Mouse (Mus musculus) forebrain, postnatal 0 days (tissue): ENCODE measurements around the gene Mbtd1. TPM values are rescaled to one million over a fixed set of nuclear protein-coding genes. Genes with fewer than 3 reads are reported as not detected.
A peak's percentile ranks its signal among the peaks of the same experiment; 100 is the strongest.

ENCODE experiments used
- ATAC-seq: fragments of 200-750 bp; cut with Nextera tagmentation; 2 replicates; pipeline ENCODE4 v1.8.0; 2017; ENCODE audit warnings: mild to moderate bottlenecking, moderate library complexity
- DNase-seq: peaks from one replicate; pipeline ENCODE4 v3.0.0-alpha.2; 2015
- H3K27ac ChIP-seq: fragments of 300-500 bp; sonication (generic); 2 replicates; pipeline ENCODE4 v1.5.1; 2014; ENCODE audit warnings: low read depth, mild to moderate bottlenecking, antibody characterized with exemption, low read length, moderate library complexity, mixed read lengths
- H3K27me3 ChIP-seq: fragments of 300-500 bp; sonication (generic); 2 replicates; pipeline ENCODE4 v1.6.1; 2014; ENCODE audit warnings: mild to moderate bottlenecking, low read length, mixed read lengths; ENCODE audit not compliant: insufficient read depth
- H3K36me3 ChIP-seq: fragments of 300-500 bp; sonication (generic); 2 replicates; pipeline ENCODE4 v1.6.1; 2014; ENCODE audit warnings: mild to moderate bottlenecking, moderate library complexity; ENCODE audit not compliant: insufficient read depth
- H3K4me1 ChIP-seq: fragments of 300-500 bp; sonication (generic); 2 replicates; pipeline ENCODE4 v1.6.1; 2014; ENCODE audit warnings: antibody characterized with exemption; ENCODE audit not compliant: insufficient read depth
- H3K4me2 ChIP-seq: fragments of 300-500 bp; sonication (generic); 2 replicates; pipeline ENCODE4 v1.6.1; 2014; ENCODE audit warnings: low read depth, mild to moderate bottlenecking, moderate library complexity
- H3K4me3 ChIP-seq: fragments of 300-500 bp; sonication (generic); 2 replicates; pipeline ENCODE4 v1.5.1; 2014; ENCODE audit warnings: low read depth, low read length, mixed read lengths
- H3K9ac ChIP-seq: fragments of 300-500 bp; sonication (generic); 2 replicates; pipeline ENCODE4 v1.6.1; 2014; ENCODE audit warnings: mild to moderate bottlenecking
- H3K9me3 ChIP-seq: fragments of 300-500 bp; sonication (generic); 2 replicates; pipeline ENCODE4 v1.6.1; 2016; ENCODE audit warnings: low read length
- CTCF ChIP-seq: sonication (generic); IDR thresholded peaks from 2 replicates; pipeline ENCODE4 v1.5.1; 2016; ENCODE audit warnings: antibody characterized with exemption, control low read depth, low read depth
- WGBS: fragments of 180-500 bp; shearing (Covaris S2); extraction: QIAGEN DNeasy Blood & Tissue Kit; methylation state at CpG from one replicate; pipeline ENCODE4 v1.1.7; 2014; 5-methylcytosine and 5-hydroxymethylcytosine counted together
- polyA plus RNA-seq: library from polyadenylated mRNA; unstranded; fragments of >200 nt; fragmentation: Nextera tagmentation; extraction: Ambion mirVana; gene quantifications from 2 replicates; pipeline ENCODE4 v1.2.1, GENCODE M21; 2015
- total RNA-seq: library from RNA; depleted of rRNA; stranded (reverse); fragments of >200 nt; gene quantifications from 2 replicates; pipeline ENCODE4 v1.2.3, GENCODE M21; 2014

Mbtd1 gene
- total and polyA plus RNA-seq, 2 experiments from 2014 or later: 13.9 to 30.6 TPM

GRCm38 (mm10) chr11:93968848-93969128, 83.1 kb downstream of the Mbtd1 start:
- 56% methylated on average over 6 of the region's 6 CpGs for WGBS
- peak overlapping the region; percentile 25; the same call in 1 of the 2 replicates for H3K9ac ChIP-seq
- no peaks in the 10 kb centered on the region for H3K27me3 ChIP-seq
- 0 out of 2 replicates have a peak, but pooled peaks cover 4% of the 10 kb centered on the region for H3K4me1 ChIP-seq
- H3K9me3 ChIP-seq: no peaks in the 10 kb centered on the region
- ATAC-seq (no peak), DNase-seq (no peak)
- H3K4me3 ChIP-seq: peak overlapping the region; percentile 22; the same call in 1 of the 2 replicates
- peak overlapping the region; percentile 76 for H3K27ac ChIP-seq
- TF ChIP-seq CTCF: no peak
- peaks cover 20% of the 10 kb centered on the region for H3K36me3 ChIP-seq
- H3K4me2 ChIP-seq: peak overlapping the region; percentile 35

GRCm38 (mm10) chr11:93969171-93969570, 83.5 kb downstream of the Mbtd1 start:
- H3K4me3 ChIP-seq: no peak overlapping the region
- WGBS: 95% methylated on average over 6 of the region's 6 CpGs
- DNase-seq (no peak), ATAC-seq (no peak)
- 0 out of 2 replicates have a peak overlapping the region, but pooled peaks have one; percentile 76 for H3K27ac ChIP-seq
- H3K9ac ChIP-seq: 0 out of 2 replicates have a peak overlapping the region, but pooled peaks have one; percentile 25
- H3K4me2 ChIP-seq: no peak overlapping the region
- H3K36me3 ChIP-seq: peaks cover 16% of the 10 kb centered on the region
- H3K4me1 ChIP-seq: 0 out of 2 replicates have a peak, but pooled peaks cover 4% of the 10 kb centered on the region
- H3K27me3 ChIP-seq: no peaks in the 10 kb centered on the region
- no peak for TF ChIP-seq CTCF
- H3K9me3 ChIP-seq: no peaks in the 10 kb centered on the region

- Histone ChIP-seq H3K4me2 (no peak overlapping the region), H3K9me3 (no peaks in the 10 kb centered on the region), H3K36me3 (peaks cover 11% of the 10 kb centered on the region), H3K9ac (no peak overlapping the region), H3K4me3 (no peak overlapping the region), H3K27me3 (no peaks in the 10 kb centered on the region), H3K4me1 (0 out of 2 replicates have a peak, but pooled peaks cover 4% of the 10 kb centered on the region), H3K27ac (no peak overlapping the region)
- DNase-seq: no peak
- no peak for ATAC-seq
- 74% methylated on average over 1 of the region's 1 CpGs for WGBS
- no peak for TF ChIP-seq CTCF
Measured at GRCm38 (mm10) chr11:93969799-93970198, 84.1 kb downstream of the Mbtd1 start.

- Histone ChIP-seq H3K27ac (no peak overlapping the region), H3K27me3 (no peaks in the 10 kb centered on the region), H3K9me3 (no peaks in the 10 kb centered on the region), H3K4me2 (no peak overlapping the region), H3K9ac (no peak overlapping the region), H3K4me1 (no peaks in the 10 kb centered on the region), H3K36me3 (no peaks in the 10 kb centered on the region), H3K4me3 (no peak overlapping the region)
- WGBS: 82% methylated on average over 5 of the region's 5 CpGs
- DNase-seq (no peak), ATAC-seq (no peak)
- TF ChIP-seq CTCF: no peak
Measured at GRCm38 (mm10) chr11:93972951-93973350, 87.3 kb downstream of the Mbtd1 start.

GRCm38 (mm10) chr11:93979502-93980049, 93.9 kb downstream of the Mbtd1 start:
- Histone ChIP-seq H3K4me3 (no peak overlapping the region), H3K27ac (no peak overlapping the region), H3K9me3 (no peaks in the 10 kb centered on the region), H3K36me3 (no peaks in the 10 kb centered on the region), H3K4me1 (no peaks in the 10 kb centered on the region), H3K4me2 (no peak overlapping the region), H3K9ac (no peak overlapping the region), H3K27me3 (no peaks in the 10 kb centered on the region)
- no peak for TF ChIP-seq CTCF
- ATAC-seq (no peak), DNase-seq (no peak)
- 61% methylated on average over 6 of the region's 6 CpGs for WGBS

- Histone ChIP-seq H3K9me3 (no peaks in the 10 kb centered on the region), H3K36me3 (no peaks in the 10 kb centered on the region), H3K4me2 (no peak overlapping the region), H3K4me1 (no peaks in the 10 kb centered on the region), H3K4me3 (no peak overlapping the region), H3K27ac (no peak overlapping the region), H3K9ac (no peak overlapping the region), H3K27me3 (no peaks in the 10 kb centered on the region)
- 94% methylated on average over 3 of the region's 3 CpGs for WGBS
- no peak for TF ChIP-seq CTCF
- no peak for DNase-seq
- ATAC-seq: no peak
Measured at GRCm38 (mm10) chr11:93984619-93985018, 99.0 kb downstream of the Mbtd1 start.

GRCm38 (mm10) chr11:93985265-93985664, 99.6 kb downstream of the Mbtd1 start:
- H3K27me3 ChIP-seq: no peaks in the 10 kb centered on the region
- ATAC-seq: no peak

More at GRCm38 (mm10) chr11:93985265-93985664, 99.6 kb downstream of the Mbtd1 start:
- no peak for TF ChIP-seq CTCF
- Histone ChIP-seq H3K9ac (no peak overlapping the region), H3K27ac (no peak overlapping the region), H3K4me1 (no peaks in the 10 kb centered on the region), H3K4me3 (no peak overlapping the region), H3K9me3 (no peaks in the 10 kb centered on the region), H3K36me3 (no peaks in the 10 kb centered on the region), H3K4me2 (no peak overlapping the region)
- WGBS: 86% methylated on average over 5 of the region's 5 CpGs
- DNase-seq: no peak
